Mouse (Mus musculus): Measurements from ENCODE around the gene Gm20388. TPM values are rescaled to one million over a fixed set of nuclear protein-coding genes. Genes with fewer than 3 reads are reported as not detected.

Gene Gm20388
- polyA plus RNA-seq, 1 experiment from 2014 or later, result not detected

- peaks cover 51% of the 10 kb centered on the region for H3K27me3 ChIP-seq (ENCODE audit: control insufficient read depth, insufficient read depth, low read length)
- peaks cover 14% of the 10 kb centered on the region for H3K4me1 ChIP-seq (ENCODE audit: control insufficient read depth, insufficient read depth, low read length)
- DNase-seq (ENCODE audit: low spot score, missing footprints), result no peak
- no peaks in the 10 kb centered on the region for H3K9me3 ChIP-seq (ENCODE audit: control insufficient read depth, low read length)
- no peaks in the 10 kb centered on the region for H3K36me3 ChIP-seq (ENCODE audit: control insufficient read depth, insufficient read depth, low read length)
- peak overlapping the region; percentile 76 for H3K4me2 ChIP-seq
- WGBS, result 61% methylated on average over 4 of the region's 4 CpGs
- H3K27ac ChIP-seq (ENCODE audit: low read depth, low read length), result no peak overlapping the region
- H3K4me3 ChIP-seq (ENCODE audit: low read depth, low read length), result no peak overlapping the region; the same call in 1 of the 2 replicates
- no peak for ATAC-seq (ENCODE audit: low FRiP score)
- no peak overlapping the region for H3K9ac ChIP-seq (ENCODE audit: low read length)
Measured at GRCm38 (mm10) chr8:121732334-121732665, 1821.7 kb downstream of the Gm20388 start.

GRCm38 (mm10) chr8:121734262-121734661 lies 1823.6 kb downstream of the Gm20388 start:
- H3K27me3 ChIP-seq (ENCODE audit: control insufficient read depth, insufficient read depth, low read length), result peaks cover 35% of the 10 kb centered on the region
- WGBS, result 90% methylated on average over 16 of the region's 16 CpGs

GRCm38 (mm10) chr8:121736236-121736635 lies 1825.6 kb downstream of the Gm20388 start:
- Histone ChIP-seq H3K36me3 (ENCODE audit: control insufficient read depth, insufficient read depth, low read length) (no peaks in the 10 kb centered on the region), H3K4me2 (no peak overlapping the region), H3K9ac (ENCODE audit: low read length) (no peak overlapping the region), H3K4me1 (ENCODE audit: control insufficient read depth, insufficient read depth, low read length) (peaks cover 8% of the 10 kb centered on the region), H3K27me3 (ENCODE audit: control insufficient read depth, insufficient read depth, low read length) (peaks cover 20% of the 10 kb centered on the region), H3K9me3 (ENCODE audit: control insufficient read depth, low read length) (no peaks in the 10 kb centered on the region), H3K4me3 (ENCODE audit: low read depth, low read length) (no peak overlapping the region), H3K27ac (ENCODE audit: low read depth, low read length) (no peak overlapping the region)
- 14% methylated on average over 7 of the region's 7 CpGs for WGBS
- no peak for ATAC-seq (ENCODE audit: low FRiP score)
- no peak for DNase-seq (ENCODE audit: low spot score, missing footprints)

More at GRCm38 (mm10) chr8:121734262-121734661, 1823.6 kb downstream of the Gm20388 start:
- H3K4me1 ChIP-seq (ENCODE audit: control insufficient read depth, insufficient read depth, low read length), result peaks cover 14% of the 10 kb centered on the region
- no peaks in the 10 kb centered on the region for H3K9me3 ChIP-seq (ENCODE audit: control insufficient read depth, low read length)
- H3K27ac ChIP-seq (ENCODE audit: low read depth, low read length), result no peak overlapping the region
- H3K4me3 ChIP-seq (ENCODE audit: low read depth, low read length), result no peak overlapping the region
- no peak overlapping the region for H3K9ac ChIP-seq (ENCODE audit: low read length)
- DNase-seq (ENCODE audit: low spot score, missing footprints), result no peak
- no peaks in the 10 kb centered on the region for H3K36me3 ChIP-seq (ENCODE audit: control insufficient read depth, insufficient read depth, low read length)
- H3K4me2 ChIP-seq, result no peak overlapping the region
- no peak for ATAC-seq (ENCODE audit: low FRiP score)

GRCm38 (mm10) chr8:121740721-121741120 lies 1830.1 kb downstream of the Gm20388 start:
- Histone ChIP-seq H3K27me3 (ENCODE audit: control insufficient read depth, insufficient read depth, low read length) (no peaks in the 10 kb centered on the region), H3K9ac (ENCODE audit: low read length) (no peak overlapping the region), H3K4me2 (no peak overlapping the region), H3K27ac (ENCODE audit: low read depth, low read length) (no peak overlapping the region), H3K4me1 (ENCODE audit: control insufficient read depth, insufficient read depth, low read length) (no peaks in the 10 kb centered on the region), H3K36me3 (ENCODE audit: control insufficient read depth, insufficient read depth, low read length) (no peaks in the 10 kb centered on the region), H3K4me3 (ENCODE audit: low read depth, low read length) (no peak overlapping the region), H3K9me3 (ENCODE audit: control insufficient read depth, low read length) (no peaks in the 10 kb centered on the region)
- no peak for DNase-seq (ENCODE audit: low spot score, missing footprints)
- WGBS, result 94% methylated on average over 10 of the region's 10 CpGs
- ATAC-seq (ENCODE audit: low FRiP score), result no peak

GRCm38 (mm10) chr8:121749501-121749900 lies 1838.9 kb downstream of the Gm20388 start:
- no peak for ATAC-seq (ENCODE audit: low FRiP score)
- no peaks in the 10 kb centered on the region for H3K4me1 ChIP-seq (ENCODE audit: control insufficient read depth, insufficient read depth, low read length)
- H3K9ac ChIP-seq (ENCODE audit: low read length), result no peak overlapping the region
- 86% methylated on average over 9 of the region's 9 CpGs for WGBS
- peaks cover 4% of the 10 kb centered on the region; the same call in 1 of the 2 replicates for H3K9me3 ChIP-seq (ENCODE audit: control insufficient read depth, low read length)
- no peaks in the 10 kb centered on the region for H3K27me3 ChIP-seq (ENCODE audit: control insufficient read depth, insufficient read depth, low read length)
- no peak for DNase-seq (ENCODE audit: low spot score, missing footprints)
- no peak overlapping the region for H3K4me2 ChIP-seq
- H3K36me3 ChIP-seq (ENCODE audit: control insufficient read depth, insufficient read depth, low read length), result no peaks in the 10 kb centered on the region
- H3K4me3 ChIP-seq (ENCODE audit: low read depth, low read length), result no peak overlapping the region
- no peak overlapping the region for H3K27ac ChIP-seq (ENCODE audit: low read depth, low read length)

- H3K4me1 ChIP-seq (ENCODE audit: control insufficient read depth, insufficient read depth, low read length), result no peaks in the 10 kb centered on the region
- no peak overlapping the region for H3K4me3 ChIP-seq (ENCODE audit: low read depth, low read length)
- 32% methylated on average over 3 of the region's 3 CpGs for WGBS
- H3K27ac ChIP-seq (ENCODE audit: low read depth, low read length), result no peak overlapping the region
- DNase-seq (ENCODE audit: low spot score, missing footprints) (peak; percentile 72), ATAC-seq (ENCODE audit: low FRiP score) (no peak)
- no peak overlapping the region for H3K4me2 ChIP-seq
- H3K9ac ChIP-seq (ENCODE audit: low read length), result no peak overlapping the region
- no peaks in the 10 kb centered on the region for H3K36me3 ChIP-seq (ENCODE audit: control insufficient read depth, insufficient read depth, low read length)
- H3K27me3 ChIP-seq (ENCODE audit: control insufficient read depth, insufficient read depth, low read length), result no peaks in the 10 kb centered on the region
- H3K9me3 ChIP-seq (ENCODE audit: control insufficient read depth, low read length), result peaks cover 4% of the 10 kb centered on the region; the same call in 1 of the 2 replicates
Measured at GRCm38 (mm10) chr8:121750512-121750911, 1839.9 kb downstream of the Gm20388 start.

GRCm38 (mm10) chr8:121751407-121751806 lies 1840.8 kb downstream of the Gm20388 start:
- Histone ChIP-seq H3K4me1 (ENCODE audit: control insufficient read depth, insufficient read depth, low read length) (no peaks in the 10 kb centered on the region), H3K9ac (ENCODE audit: low read length) (no peak overlapping the region), H3K27ac (ENCODE audit: low read depth, low read length) (no peak overlapping the region), H3K4me2 (no peak overlapping the region), H3K9me3 (ENCODE audit: control insufficient read depth, low read length) (peaks cover 4% of the 10 kb centered on the region; the same call in 1 of the 2 replicates), H3K36me3 (ENCODE audit: control insufficient read depth, insufficient read depth, low read length) (no peaks in the 10 kb centered on the region), H3K4me3 (ENCODE audit: low read depth, low read length) (no peak overlapping the region), H3K27me3 (ENCODE audit: control insufficient read depth, insufficient read depth, low read length) (no peaks in the 10 kb centered on the region)
- no peak for ATAC-seq (ENCODE audit: low FRiP score)
- DNase-seq (ENCODE audit: low spot score, missing footprints), result peak; percentile 97
- WGBS, result 28% methylated on average over 3 of the region's 3 CpGs

- no peak overlapping the region for H3K9ac ChIP-seq (ENCODE audit: low read length)
- H3K27me3 ChIP-seq (ENCODE audit: control insufficient read depth, insufficient read depth, low read length), result no peaks in the 10 kb centered on the region
- H3K36me3 ChIP-seq (ENCODE audit: control insufficient read depth, insufficient read depth, low read length), result no peaks in the 10 kb centered on the region
- H3K9me3 ChIP-seq (ENCODE audit: control insufficient read depth, low read length), result no peaks in the 10 kb centered on the region
- no peak for DNase-seq (ENCODE audit: low spot score, missing footprints)
- no peak overlapping the region for H3K4me2 ChIP-seq
- no peak for ATAC-seq (ENCODE audit: low FRiP score)
- WGBS, result 76% methylated on average over 12 of the region's 12 CpGs
- H3K27ac ChIP-seq (ENCODE audit: low read depth, low read length), result no peak overlapping the region
- H3K4me1 ChIP-seq (ENCODE audit: control insufficient read depth, insufficient read depth, low read length), result no peaks in the 10 kb centered on the region
- H3K4me3 ChIP-seq (ENCODE audit: low read depth, low read length), result no peak overlapping the region
Measured at GRCm38 (mm10) chr8:121758470-121758869, 1847.8 kb downstream of the Gm20388 start.

GRCm38 (mm10) chr8:121760484-121760883 lies 1849.8 kb downstream of the Gm20388 start:
- Histone ChIP-seq H3K4me3 (ENCODE audit: low read depth, low read length) (no peak overlapping the region), H3K27ac (ENCODE audit: low read depth, low read length) (no peak overlapping the region), H3K9me3 (ENCODE audit: control insufficient read depth, low read length) (no peaks in the 10 kb centered on the region), H3K36me3 (ENCODE audit: control insufficient read depth, insufficient read depth, low read length) (no peaks in the 10 kb centered on the region), H3K27me3 (ENCODE audit: control insufficient read depth, insufficient read depth, low read length) (no peaks in the 10 kb centered on the region), H3K4me2 (no peak overlapping the region), H3K4me1 (ENCODE audit: control insufficient read depth, insufficient read depth, low read length) (no peaks in the 10 kb centered on the region), H3K9ac (ENCODE audit: low read length) (no peak overlapping the region)
- ATAC-seq (ENCODE audit: low FRiP score) (no peak), DNase-seq (ENCODE audit: low spot score, missing footprints) (no peak)
- WGBS, result 83% methylated on average over 7 of the region's 7 CpGs

- H3K4me2 ChIP-seq, result no peak overlapping the region
Measured at GRCm38 (mm10) chr8:121761480-121761879, 1850.8 kb downstream of the Gm20388 start.

More at GRCm38 (mm10) chr8:121761480-121761879, 1850.8 kb downstream of the Gm20388 start:
- WGBS, result 33% methylated on average over 10 of the region's 10 CpGs
- Histone ChIP-seq H3K27me3 (ENCODE audit: control insufficient read depth, insufficient read depth, low read length) (no peaks in the 10 kb centered on the region), H3K9ac (ENCODE audit: low read length) (no peak overlapping the region), H3K4me1 (ENCODE audit: control insufficient read depth, insufficient read depth, low read length) (no peaks in the 10 kb centered on the region), H3K9me3 (ENCODE audit: control insufficient read depth, low read length) (no peaks in the 10 kb centered on the region), H3K27ac (ENCODE audit: low read depth, low read length) (no peak overlapping the region), H3K36me3 (ENCODE audit: control insufficient read depth, insufficient read depth, low read length) (no peaks in the 10 kb centered on the region), H3K4me3 (ENCODE audit: low read depth, low read length) (no peak overlapping the region)
- DNase-seq (ENCODE audit: low spot score, missing footprints) (peak; percentile 88), ATAC-seq (ENCODE audit: low FRiP score) (no peak)

All from midbrain, embryonic 11.5 days (tissue).